30 mouse cellular contexts compared by ENCODE assay signal in the genomic region with DNA sequence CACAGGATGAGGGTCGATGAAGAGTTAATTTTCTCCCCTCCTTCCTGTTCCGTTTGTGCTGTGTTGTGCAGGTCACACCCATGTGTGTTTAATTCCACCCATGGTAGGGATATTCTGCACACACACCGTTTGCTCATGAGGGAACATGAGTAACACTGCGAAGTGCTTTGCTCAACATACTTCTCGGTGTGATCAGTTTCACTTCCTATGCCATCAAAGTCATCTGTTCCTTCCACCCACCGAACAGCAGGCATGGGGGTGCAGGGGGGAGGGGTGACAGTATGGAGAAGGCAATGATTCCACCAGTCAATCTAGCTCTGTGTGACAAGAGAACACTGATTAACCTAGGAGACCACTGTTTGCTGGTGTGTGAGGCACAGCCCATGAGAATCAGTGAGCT.
DNase-seq lines count a peak whose midpoint lies in the region; ATAC-seq lines count a peak whose summit lies in the region.
"Had no signal": no experiment of that assay in that cellular context is flagged by ENCODE, and none has a peak within 500 bp of the region (broad histone marks: within the 10 kb centered on the region; RNA-seq: fewer than 3 reads in every experiment).

No protein-coding gene starts in this region.

- H3K27ac ChIP-seq in neural tube, embryonic 15.5 days (replicated peaks), result no peak overlapping the region
- H3K27ac ChIP-seq: embryonic facial prominence, embryonic 12.5 days; heart, adult 2 months; left cerebral cortex, adult 2 months; limb, embryonic 12.5 days; macrophage; neural tube, embryonic 13.5 days had no signal

- no peaks in the 10 kb centered on the region for H3K27me3 ChIP-seq in neural tube, embryonic 15.5 days (replicated peaks)
- H3K27me3 ChIP-seq: embryonic facial prominence, embryonic 12.5 days; limb, embryonic 12.5 days; neural tube, embryonic 13.5 days had no signal

- no peaks in the 10 kb centered on the region for H3K36me3 ChIP-seq in neural tube, embryonic 15.5 days
- H3K36me3 ChIP-seq: embryonic facial prominence, embryonic 12.5 days; limb, embryonic 12.5 days; neural tube, embryonic 13.5 days had no signal

- DNase-seq in layer of hippocampus, adult 11-12 months (ENCODE audit: low spot score), result peak; percentile 13
- no peak for DNase-seq in layer of hippocampus, adult 8-10 months (ENCODE audit: low spot score in 2 of 2)
- DNase-seq in A20 (ENCODE audit: low read depth, low spot score), result peak; percentile 68
- DNase-seq in embryo, embryonic 10 days (ENCODE audit: low spot score), result no peak
- DNase-seq in spleen, postnatal 4 days (ENCODE audit: low spot score in 2 of 2), result no peak
- DNase-seq: adrenal gland, adult 2 months; adrenal gland, postnatal 36 days; cerebellum, adult 2 months; cerebellum, postnatal 14 days; gastrocnemius, postnatal 25 days; heart, adult 2 months; heart, postnatal 14 days; kidney, adult 8-10 months; kidney, postnatal 14 days; right cerebral cortex, postnatal 14 days; thymus, postnatal 25 days had no signal

- peak; percentile 72 for ATAC-seq in common myeloid progenitor, adult 5-6 weeks (replicated peaks; ENCODE audit: low read depth, poor library complexity, severe bottlenecking)
- ATAC-seq in megakaryocyte, adult 5-6 weeks (ENCODE audit: poor library complexity, severe bottlenecking), result peak; percentile 87
- no peak for ATAC-seq in neural tube, embryonic 15.5 days (ENCODE audit: low FRiP score)
- ATAC-seq: activated CD4-positive, CD25-positive, alpha-beta regulatory T cell, adult 4 months; forebrain, embryonic 14.5 days; hindbrain, embryonic 16.5 days; lung, postnatal 0 days had no signal

- H3K4me1 ChIP-seq in neural tube, embryonic 15.5 days, result 0 out of 2 replicates have a peak, but pooled peaks cover 4% of the 10 kb centered on the region
- H3K4me1 ChIP-seq: embryonic facial prominence, embryonic 12.5 days; limb, embryonic 12.5 days had no signal

- H3K9ac ChIP-seq in neural tube, embryonic 15.5 days (replicated peaks), result no peak overlapping the region
- H3K9ac ChIP-seq: embryonic facial prominence, embryonic 12.5 days; limb, embryonic 12.5 days; neural tube, embryonic 13.5 days had no signal

- no peak overlapping the region for H3K4me2 ChIP-seq in neural tube, embryonic 15.5 days
- H3K4me2 ChIP-seq: embryonic facial prominence, embryonic 12.5 days; limb, embryonic 12.5 days; liver, embryonic 11.5 days; midbrain, embryonic 11.5 days; neural tube, embryonic 13.5 days had no signal

- H3K9me3 ChIP-seq in neural tube, embryonic 15.5 days (replicated peaks), result no peaks in the 10 kb centered on the region
- H3K9me3 ChIP-seq: embryonic facial prominence, embryonic 12.5 days; limb, embryonic 12.5 days had no signal

- WGBS in neural tube, embryonic 15.5 days, result 84% methylated on average over 6 of the region's 6 CpGs

- H3K4me3 ChIP-seq in neural tube, embryonic 15.5 days (replicated peaks), result no peak overlapping the region
- H3K4me3 ChIP-seq: embryonic facial prominence, embryonic 12.5 days; heart, adult 2 months; left cerebral cortex, adult 2 months; limb, embryonic 12.5 days; neural tube, embryonic 13.5 days had no signal

Comparison
In these comparisons a context has a peak if more than half of its experiments do, and no peak if none do; other contexts are left out.
1. DNase-seq: peak in layer of hippocampus, adult 11-12 months (single experiment) and A20 (single experiment); none in layer of hippocampus, adult 8-10 months (0 of 2), embryo, embryonic 10 days (single experiment) and spleen, postnatal 4 days (0 of 2).